Comparison of ENCODE assay signal across 11 mouse cellular contexts in the genomic region with DNA sequence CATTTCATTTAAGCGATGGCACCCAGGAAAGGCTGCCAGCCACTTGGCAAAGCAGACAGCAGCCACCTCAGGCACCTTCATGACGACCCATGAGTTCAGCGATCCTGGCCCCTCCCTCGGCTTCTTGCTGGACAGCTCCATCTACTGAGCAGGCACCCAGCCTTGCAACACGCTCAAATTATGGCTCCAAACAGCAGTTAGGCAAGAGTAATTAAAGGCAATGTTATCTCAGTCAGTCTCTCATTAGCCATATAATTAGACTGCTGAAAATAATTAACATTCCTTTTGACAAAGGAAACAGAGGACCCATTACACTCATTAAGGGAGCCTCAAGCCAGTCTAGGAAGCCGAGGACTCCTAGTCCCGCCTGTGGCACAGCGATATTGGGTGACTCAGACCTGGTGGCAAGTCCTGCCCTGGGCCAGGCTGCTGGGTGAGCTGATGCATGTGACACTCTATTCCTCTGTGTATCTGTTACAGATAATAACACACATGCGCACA. TPM values are rescaled to one million over a fixed set of nuclear protein-coding genes. Genes with fewer than 3 reads are reported as not detected.
A peak's percentile ranks its signal among the peaks of the same experiment; 100 is the strongest.
DNase-seq lines count a peak whose midpoint lies in the region; ATAC-seq and TF ChIP-seq lines count a peak whose summit lies in the region.
"Had no signal": no experiment of that assay in that cellular context is flagged by ENCODE, and none has a peak within 500 bp of the region (broad histone marks: within the 10 kb centered on the region; RNA-seq: fewer than 3 reads in every experiment).

No protein-coding gene starts in this region.

- no peak for DNase-seq in hindbrain, embryonic 11.5 days (ENCODE audit: low spot score)
- peak; percentile 8 for DNase-seq in right cerebral cortex, adult 18-20 months
- no peak for DNase-seq in right cerebral cortex, postnatal 14 days
- peak; percentile 43 for DNase-seq in forebrain, postnatal 0 days
- DNase-seq in urinary bladder, adult 2 months (ENCODE audit: low spot score): no peak
- no peak for DNase-seq in urinary bladder, postnatal 10 days (ENCODE audit: low spot score)
- DNase-seq: thymus, postnatal 25 days had no signal

- no peaks in the 10 kb centered on the region for H3K27me3 ChIP-seq in hindbrain, embryonic 13.5 days
- H3K27me3 ChIP-seq in hindbrain, embryonic 11.5 days (ENCODE audit: control insufficient read depth, insufficient read depth, low read length): no peaks in the 10 kb centered on the region
- H3K27me3 ChIP-seq in forebrain, postnatal 0 days (ENCODE audit: insufficient read depth, low read length): no peaks in the 10 kb centered on the region
- H3K27me3 ChIP-seq: Patski had no signal

- H3K27ac ChIP-seq in hindbrain, embryonic 13.5 days: peak overlapping the region; percentile 70
- no peak overlapping the region for H3K27ac ChIP-seq in hindbrain, embryonic 11.5 days (ENCODE audit: low read depth, low read length)
- H3K27ac ChIP-seq in forebrain, postnatal 0 days (ENCODE audit: low read depth, low read length): no peak overlapping the region

- H3K4me2 ChIP-seq in hindbrain, embryonic 13.5 days: no peak overlapping the region
- H3K4me2 ChIP-seq in hindbrain, embryonic 11.5 days (replicated peaks; ENCODE audit: low read depth, low read length): no peak overlapping the region
- H3K4me2 ChIP-seq in forebrain, postnatal 0 days (ENCODE audit: low read depth): no peak overlapping the region

- peaks cover 25% of the 10 kb centered on the region for H3K4me1 ChIP-seq in hindbrain, embryonic 13.5 days (replicated peaks)
- H3K4me1 ChIP-seq in hindbrain, embryonic 11.5 days (replicated peaks; ENCODE audit: control insufficient read depth, insufficient read depth, low read length): no peaks in the 10 kb centered on the region
- H3K4me1 ChIP-seq in forebrain, postnatal 0 days (ENCODE audit: insufficient read depth): peaks cover 9% of the 10 kb centered on the region

- ATAC-seq in hindbrain, embryonic 13.5 days (ENCODE audit: low FRiP score): peak; percentile 68
- ATAC-seq in hindbrain, embryonic 11.5 days (ENCODE audit: low FRiP score): no peak
- ATAC-seq in forebrain, postnatal 0 days: peak; percentile 81
- ATAC-seq in granulocyte monocyte progenitor cell, adult 5-6 weeks (replicated peaks; ENCODE audit: poor library complexity, severe bottlenecking): no peak
- ATAC-seq: Patski had no signal

- no peak overlapping the region for H3K4me3 ChIP-seq in hindbrain, embryonic 13.5 days
- H3K4me3 ChIP-seq in hindbrain, embryonic 11.5 days (ENCODE audit: low read depth, low read length): no peak overlapping the region
- no peak overlapping the region for H3K4me3 ChIP-seq in forebrain, postnatal 0 days (ENCODE audit: low read depth, low read length)
- H3K4me3 ChIP-seq: erythroblast, embryonic 14.5 days had no signal

- H3K36me3 ChIP-seq in hindbrain, embryonic 13.5 days: no peaks in the 10 kb centered on the region
- H3K36me3 ChIP-seq in hindbrain, embryonic 11.5 days (ENCODE audit: control insufficient read depth, insufficient read depth, low read length): no peaks in the 10 kb centered on the region
- H3K36me3 ChIP-seq in forebrain, postnatal 0 days (ENCODE audit: insufficient read depth): peaks cover 9% of the 10 kb centered on the region; the same call in 1 of the 2 replicates

- H3K9ac ChIP-seq in hindbrain, embryonic 13.5 days: no peak overlapping the region
- H3K9ac ChIP-seq in hindbrain, embryonic 11.5 days (ENCODE audit: low read depth, low read length): no peak overlapping the region
- H3K9ac ChIP-seq in forebrain, postnatal 0 days: no peak overlapping the region

- TF ChIP-seq CTCF in forebrain, postnatal 0 days (IDR thresholded peaks at IDR 0.05; ENCODE audit: low read depth): peak; percentile 25; the same call in 1 of the 2 replicates

- no peaks in the 10 kb centered on the region for H3K9me3 ChIP-seq in hindbrain, embryonic 13.5 days
- H3K9me3 ChIP-seq in hindbrain, embryonic 11.5 days (ENCODE audit: control insufficient read depth, low read length): no peaks in the 10 kb centered on the region
- H3K9me3 ChIP-seq in forebrain, postnatal 0 days (ENCODE audit: low read length): no peaks in the 10 kb centered on the region

- WGBS in hindbrain, embryonic 13.5 days: 46% methylated on average over 9 of the region's 9 CpGs
- 75% methylated on average over 9 of the region's 9 CpGs for WGBS in hindbrain, embryonic 11.5 days
- 22% methylated on average over 9 of the region's 9 CpGs for WGBS in forebrain, postnatal 0 days

RNA-seq across cellular contexts. Expression of a gene that starts 19.8 kb away (rescaled TPM):
- 44.1 and 49.8 TPM in 2 replicates for polyA plus RNA-seq in hindbrain, embryonic 13.5 days (2015; fragmentation: Nextera tagmentation; extraction: Ambion mirVana)
- 7.5 and 8.8 TPM in 2 replicates for polyA plus RNA-seq in hindbrain, embryonic 11.5 days (2014; fragmentation: Nextera tagmentation; extraction: Ambion mirVana)
- 111 and 153 TPM in 2 replicates for total RNA-seq in forebrain, postnatal 0 days (2014; rRNA removed)
- 47.5 and 54.8 TPM in 2 replicates for polyA plus RNA-seq in forebrain, postnatal 0 days (2015; fragmentation: Nextera tagmentation; extraction: Ambion mirVana)
- 104 and 113 TPM in 2 replicates for total RNA-seq in granulocyte monocyte progenitor cell, adult 5-6 weeks (2014; fragmentation: Nextera tagmentation)
- total RNA-seq in granulocyte monocyte progenitor cell, adult 5-6 weeks (2017): 83.8 and 100 TPM in 2 replicates
- polyA plus RNA-seq in urinary bladder, adult 2 months (2012; rRNA removed): 8.0 and 9.4 TPM in 2 replicates

RNA-seq across cellular contexts. Expression of a gene that starts 41.3 kb away (rescaled TPM):
- polyA plus RNA-seq in hindbrain, embryonic 13.5 days (2015; fragmentation: Nextera tagmentation; extraction: Ambion mirVana): 2.1 and 2.5 TPM in 2 replicates
- polyA plus RNA-seq in hindbrain, embryonic 11.5 days (2014; fragmentation: Nextera tagmentation; extraction: Ambion mirVana): 4.3 and 4.7 TPM in 2 replicates
- total RNA-seq in forebrain, postnatal 0 days (2014; rRNA removed): 3.8 and 4.8 TPM in 2 replicates
- polyA plus RNA-seq in forebrain, postnatal 0 days (2015; fragmentation: Nextera tagmentation; extraction: Ambion mirVana): 0.47 and 0.86 TPM in 2 replicates
- total RNA-seq in granulocyte monocyte progenitor cell, adult 5-6 weeks (2014; fragmentation: Nextera tagmentation): 0.41 TPM in 1 of 2 replicates, not detected in the other
- 0.09 and 0.21 TPM in 2 replicates for total RNA-seq in granulocyte monocyte progenitor cell, adult 5-6 weeks (2017)
- 20.9 and 22.1 TPM in 2 replicates for polyA plus RNA-seq in urinary bladder, adult 2 months (2012; rRNA removed)
- polyA plus RNA-seq: erythroblast, embryonic 14.5 days had no signal

Comparison
In these comparisons a context has a peak if more than half of its experiments do, and no peak if none do; other contexts are left out.
1. ATAC-seq: peak in hindbrain, embryonic 13.5 days (single experiment) and forebrain, postnatal 0 days (single experiment); none in hindbrain, embryonic 11.5 days (single experiment) and granulocyte monocyte progenitor cell, adult 5-6 weeks (single experiment).
2. DNase-seq: peak in right cerebral cortex, adult 18-20 months (single experiment) and forebrain, postnatal 0 days (single experiment); none in hindbrain, embryonic 11.5 days (single experiment), right cerebral cortex, postnatal 14 days (single experiment), urinary bladder, adult 2 months (single experiment) and urinary bladder, postnatal 10 days (single experiment).